Mouse (Mus musculus): ENCODE data around the gene Adgrd1.
A peak's percentile ranks its signal among the peaks of the same experiment; 100 is the strongest.

- TF ChIP-seq RAD21 (IDR thresholded peaks at IDR 0.05; ENCODE audit: low read depth, low read length) (peak; percentile 95), MXI1 (IDR thresholded peaks at IDR 0.05; ENCODE audit: low read depth, low read length) (peak; percentile 63), CTCF (IDR thresholded peaks at IDR 0.05 in 2 of 3, conservative IDR thresholded peaks at IDR 0.05 in 1 of 3; ENCODE audit: control insufficient read depth in 1 of 3, insufficient read depth in 1 of 3, low read depth in 2 of 3, low read length in 3 of 3, poor library complexity in 1 of 3, severe bottlenecking in 1 of 3) (peak; percentile 92 to 97 (median 96)), POLR2A (IDR thresholded peaks at IDR 0.05; ENCODE audit: control insufficient read depth in 1 of 2, insufficient read depth in 1 of 2, low read depth in 1 of 2, low read length in 2 of 2, poor library complexity in 1 of 2) (no peak)
Observed at GRCm38 (mm10) chr5:129177697-129178511, 81.4 kb downstream of the Adgrd1 start.

Data from MEL (cell line).